8 mouse cellular contexts compared by ENCODE assay signal in the genomic region with DNA sequence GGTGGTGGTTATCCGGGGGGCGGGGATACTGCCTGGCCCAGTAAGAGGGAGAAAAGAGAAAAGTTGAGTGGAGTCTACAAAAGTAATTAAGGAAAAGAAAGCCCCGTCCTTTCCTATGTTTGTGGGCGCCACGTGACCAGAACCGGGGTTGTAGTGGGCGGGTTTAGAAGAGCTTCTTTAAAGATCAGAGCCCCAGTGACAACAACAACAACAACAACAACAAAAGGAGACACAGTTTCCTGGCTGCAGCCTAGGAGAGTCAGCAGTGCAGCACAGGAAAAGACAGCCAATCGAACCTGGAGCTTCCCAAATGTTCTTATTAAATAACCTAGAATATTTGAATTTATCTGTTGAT. TPM values are rescaled to one million over a fixed set of nuclear protein-coding genes. Genes with fewer than 3 reads are reported as not detected.
DNase-seq lines count a peak whose midpoint lies in the region; ATAC-seq and TF ChIP-seq lines count a peak whose summit lies in the region.

No protein-coding gene starts in this region.

- H3K9ac ChIP-seq in heart, embryonic 11.5 days (ENCODE audit: low read depth, low read length): peak overlapping the region; percentile 65
- peak overlapping the region; percentile 75 for H3K9ac ChIP-seq in heart, embryonic 16.5 days (ENCODE audit: low read length)
- H3K9ac ChIP-seq in liver, postnatal 0 days (replicated peaks): peak overlapping the region; percentile 57

- no peak for TF ChIP-seq CTCF in liver, postnatal 0 days (IDR thresholded peaks at IDR 0.05; ENCODE audit: low read depth)

- H3K36me3 ChIP-seq in heart, embryonic 11.5 days (ENCODE audit: control insufficient read depth, insufficient read depth, low read length): no peaks in the 10 kb centered on the region
- no peaks in the 10 kb centered on the region for H3K36me3 ChIP-seq in heart, embryonic 16.5 days (ENCODE audit: control insufficient read depth, insufficient read depth)
- H3K36me3 ChIP-seq in liver, postnatal 0 days (replicated peaks; ENCODE audit: insufficient read depth, low read length): no peaks in the 10 kb centered on the region

- H3K27me3 ChIP-seq in heart, embryonic 11.5 days (ENCODE audit: control insufficient read depth, insufficient read depth, low read length): no peaks in the 10 kb centered on the region
- H3K27me3 ChIP-seq in heart, embryonic 16.5 days (ENCODE audit: control insufficient read depth, insufficient read depth, low read length): no peaks in the 10 kb centered on the region
- H3K27me3 ChIP-seq in liver, postnatal 0 days (ENCODE audit: insufficient read depth, low read length): no peaks in the 10 kb centered on the region

- H3K4me3 ChIP-seq in heart, embryonic 11.5 days (ENCODE audit: low read depth, low read length): peak overlapping the region; percentile 43
- peak overlapping the region; percentile 70 for H3K4me3 ChIP-seq in heart, embryonic 16.5 days (ENCODE audit: low read length)
- H3K4me3 ChIP-seq in liver, postnatal 0 days (ENCODE audit: low read depth, low read length): peak overlapping the region; percentile 56

- intact Hi-C loops in heart, postnatal 36 days (cut with DNase I): no loop called here

- 11% methylated on average over 8 of the region's 8 CpGs for WGBS in heart, embryonic 11.5 days (ENCODE audit: insufficient replicate concordance)
- 13% methylated on average over 8 of the region's 8 CpGs for WGBS in heart, embryonic 16.5 days
- 9% methylated on average over 8 of the region's 8 CpGs for WGBS in liver, postnatal 0 days (ENCODE audit: insufficient replicate concordance)

- DNase-seq in heart, postnatal 36 days: no peak
- peak; percentile 33 for DNase-seq in R1 (ENCODE audit: low read depth, low spot score)
- no peak for DNase-seq in liver, postnatal 0 days
- peak; percentile 52 for DNase-seq in testis, postnatal 10 days (ENCODE audit: low spot score)
- DNase-seq in layer of hippocampus, adult 8-10 months (ENCODE audit: low spot score in 2 of 2): no peak
- DNase-seq in spleen, postnatal 4 days (ENCODE audit: low spot score in 2 of 2): no peak

- no peaks in the 10 kb centered on the region for H3K9me3 ChIP-seq in heart, embryonic 11.5 days (replicated peaks; ENCODE audit: control insufficient read depth, low read length)
- H3K9me3 ChIP-seq in heart, embryonic 16.5 days (replicated peaks; ENCODE audit: control insufficient read depth, low read length): no peaks in the 10 kb centered on the region
- H3K9me3 ChIP-seq in liver, postnatal 0 days (ENCODE audit: low read length): no peaks in the 10 kb centered on the region

- no peak overlapping the region for H3K27ac ChIP-seq in heart, embryonic 11.5 days (ENCODE audit: low read depth, low read length)
- H3K27ac ChIP-seq in heart, embryonic 16.5 days (ENCODE audit: low read length): peak overlapping the region; percentile 61; the same call in 1 of the 2 replicates
- H3K27ac ChIP-seq in liver, postnatal 0 days (ENCODE audit: low read depth): peak overlapping the region; percentile 44; the same call in 1 of the 2 replicates

- ATAC-seq in heart, embryonic 11.5 days (replicated peaks; ENCODE audit: insufficient number of reproducible peaks, low FRiP score, low TSS enrichment): no peak
- peak; percentile 47 for ATAC-seq in heart, embryonic 16.5 days (replicated peaks; ENCODE audit: extremely low read depth, insufficient read depth, low FRiP score)
- ATAC-seq in liver, postnatal 0 days: peak; percentile 55

- no peak for TF ChIP-seq EP300 in liver, postnatal 0 days (IDR thresholded peaks at IDR 0.05; ENCODE audit: low read depth)

- peak overlapping the region; percentile 87 for H3K4me2 ChIP-seq in heart, embryonic 11.5 days
- H3K4me2 ChIP-seq in heart, embryonic 16.5 days (ENCODE audit: low read depth, low read length): peak overlapping the region; percentile 99
- peak overlapping the region; percentile 91 for H3K4me2 ChIP-seq in liver, postnatal 0 days (ENCODE audit: low read depth, low read length)

- H3K4me1 ChIP-seq in heart, embryonic 11.5 days (ENCODE audit: control insufficient read depth, insufficient read depth, low read length): no peaks in the 10 kb centered on the region
- H3K4me1 ChIP-seq in heart, embryonic 16.5 days (ENCODE audit: control insufficient read depth, insufficient read depth, low read length): peaks cover 4% of the 10 kb centered on the region; the same call in 1 of the 2 replicates
- peaks cover 9% of the 10 kb centered on the region for H3K4me1 ChIP-seq in liver, postnatal 0 days (ENCODE audit: insufficient read depth)

RNA-seq across cellular contexts. Expression of a gene that starts 0.5 kb away (rescaled TPM):
- 1.9 and 2.4 TPM in 2 replicates for polyA plus RNA-seq in heart, embryonic 11.5 days (2014; fragmentation: Nextera tagmentation; extraction: Ambion mirVana)
- 1 to 10 TPM in 1 of 2 experiments, under 1 TPM in 1; 0.68 to 1.2 TPM for total RNA-seq in heart, postnatal 36 days (2021)
- 2.1 and 2.3 TPM in 2 replicates for polyA plus RNA-seq in heart, embryonic 16.5 days (2015; fragmentation: Nextera tagmentation; extraction: Ambion mirVana)
- 0.40 and 0.55 TPM in 2 replicates for polyA plus RNA-seq in liver, postnatal 0 days (2015; fragmentation: Nextera tagmentation; extraction: Ambion mirVana)
- 1 to 10 TPM; 1.6 to 2.6 (median 2.0) TPM for total RNA-seq in layer of hippocampus, adult 8-10 months (2022)

RNA-seq across cellular contexts. Expression of a gene that starts 39.0 kb away (rescaled TPM):
- 4.0 TPM in 2 replicates for polyA plus RNA-seq in heart, embryonic 11.5 days (2014; fragmentation: Nextera tagmentation; extraction: Ambion mirVana)
- total RNA-seq in heart, postnatal 36 days (2021): 1 to 10 TPM in 1 of 2 experiments, under 1 TPM in 1; 0.68 to 1.5 TPM
- 3.7 and 4.5 TPM in 2 replicates for polyA plus RNA-seq in heart, embryonic 16.5 days (2015; fragmentation: Nextera tagmentation; extraction: Ambion mirVana)
- 1.7 and 1.9 TPM in 2 replicates for polyA plus RNA-seq in liver, postnatal 0 days (2015; fragmentation: Nextera tagmentation; extraction: Ambion mirVana)
- 1 to 10 TPM in 1 of 4 experiments, under 1 TPM in 3; 0.84 to 1.6 (median 0.87) TPM for total RNA-seq in layer of hippocampus, adult 8-10 months (2022)

Comparison
In these comparisons a context has a peak if more than half of its experiments do, and no peak if none do; other contexts are left out.
1. DNase-seq: peak in R1 (single experiment) and testis, postnatal 10 days (single experiment); none in heart, postnatal 36 days (0 of 2), liver, postnatal 0 days (single experiment), layer of hippocampus, adult 8-10 months (0 of 2) and spleen, postnatal 4 days (0 of 2).
2. Peak in every context shown above with its lines, with median percentiles within 50 percentile points of each other: H3K4me2 ChIP-seq, H3K4me3 ChIP-seq and H3K9ac ChIP-seq.